Mouse (Mus musculus): ENCODE results near the gene Phkg1.
"Not testable (repeated sequence)": the region's sequence is repeated elsewhere in the genome, so short reads cannot be mapped to it uniquely, and the experiment has no call there.

Phkg1 gene

GRCm38 (mm10) chr5:129908242-129908965, 10.1 kb upstream of the Phkg1 start, which contains the start of gene Nupr1l:
Nupr1l (plus strand) TSS chr5:129908540.
- DNase-seq (ENCODE audit: low spot score in 2 of 2), result peak; percentile 86 to 93

GRCm38 (mm10) chr5:129907775-129908174, 9.4 kb upstream of the Phkg1 start:
- no peak for DNase-seq (ENCODE audit: low spot score in 2 of 2)

DNA sequence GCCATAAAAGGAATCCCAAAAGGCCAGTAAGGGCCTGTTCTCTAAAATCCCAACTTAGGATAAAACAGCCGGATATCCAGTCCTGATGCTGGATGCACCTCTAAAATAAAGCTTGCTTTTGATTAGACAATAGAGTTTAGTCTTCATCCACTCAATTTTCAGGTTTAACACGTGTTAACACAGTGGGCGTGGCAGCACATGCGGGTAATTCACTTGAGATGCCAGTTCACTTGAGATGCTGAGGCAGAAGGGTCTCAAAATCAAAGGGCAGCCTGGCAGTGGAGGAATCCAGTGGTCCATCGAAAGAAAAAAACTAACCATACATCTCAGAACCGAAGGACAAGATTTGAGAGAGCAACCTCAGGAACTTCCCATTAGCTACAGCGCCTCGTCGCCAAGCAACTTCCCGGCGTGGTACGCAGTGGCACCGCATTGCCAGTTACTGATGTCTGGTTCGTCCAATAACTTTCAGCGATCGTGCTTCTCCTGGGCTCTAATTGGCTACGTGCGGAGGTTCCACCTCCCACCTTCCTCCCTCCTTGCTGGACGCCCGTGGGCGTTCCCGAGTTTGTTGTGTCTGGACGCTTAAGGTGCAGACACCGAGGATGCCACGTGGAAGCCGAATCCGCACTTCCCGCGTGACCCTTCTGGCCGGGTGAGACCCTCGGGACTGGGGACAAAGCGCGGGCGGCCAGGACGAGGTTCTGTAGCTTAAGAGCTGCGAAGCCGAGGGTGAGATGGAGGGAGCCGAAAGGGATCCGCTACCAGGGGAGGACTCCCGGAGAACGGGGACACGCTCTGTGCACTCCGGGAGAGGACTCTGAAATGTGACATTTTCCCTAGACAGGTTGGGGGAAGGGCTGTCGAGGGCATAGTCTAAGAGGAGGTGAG, 2.9 kb downstream of the Phkg1 start, which contains the start of gene Zbed5:
Zbed5 (plus strand) TSS at position 526 of the 891 bp plus-strand sequence.
- peak; percentile 81 to 87 for DNase-seq (ENCODE audit: low spot score in 2 of 2)

DNA sequence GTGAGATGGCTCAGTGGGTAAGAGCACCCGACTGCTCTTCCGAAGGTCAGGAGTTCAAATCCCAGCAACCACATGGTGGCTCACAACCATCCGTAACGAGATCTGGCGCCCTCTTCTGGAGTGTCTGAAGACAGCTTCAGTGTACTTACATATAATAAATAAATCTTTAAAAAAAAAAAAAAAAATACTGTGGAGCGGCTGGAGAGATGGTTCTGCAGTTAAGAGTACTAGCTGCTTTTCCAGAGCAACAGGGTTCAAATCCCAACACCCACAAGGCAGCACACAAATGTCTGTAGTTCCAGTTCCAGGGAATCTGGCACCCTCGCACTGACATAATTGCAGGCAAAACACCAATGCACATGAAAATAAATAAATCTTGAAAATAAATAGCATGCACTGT, 8.0 kb downstream of the Phkg1 start:
- not testable (repeated sequence) for DNase-seq (ENCODE audit: low spot score in 2 of 2)

GRCm38 (mm10) chr5:129886911-129887636, 11.3 kb downstream of the Phkg1 start, which contains the start of gene Chchd2:
Chchd2 (minus strand) TSS chr5:129887470.
- DNase-seq (ENCODE audit: low spot score in 2 of 2), result peak; percentile 89 to 91

DNA sequence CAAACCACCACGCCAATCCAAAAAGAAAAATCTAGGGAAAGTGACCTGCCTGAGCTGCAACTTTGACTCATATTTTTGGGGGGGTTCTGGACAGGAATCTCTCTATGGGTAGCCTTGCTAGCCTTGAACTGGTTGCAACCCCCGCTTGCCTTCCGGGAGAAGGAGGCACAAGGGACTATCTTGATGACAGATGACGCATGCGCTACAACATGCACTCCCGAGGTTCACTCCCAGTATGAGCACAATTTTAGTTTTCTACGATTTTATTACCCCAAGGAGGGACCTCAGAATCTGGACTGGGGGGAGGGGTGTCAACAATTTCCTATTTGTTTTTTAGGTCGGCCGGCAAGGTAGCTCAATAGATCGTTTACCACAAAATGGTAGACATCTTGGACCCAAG, 12.1 kb downstream of the Phkg1 start:
- no peak for DNase-seq (ENCODE audit: low spot score in 2 of 2)

GRCm38 (mm10) chr5:129879888-129880287, 18.5 kb downstream of the Phkg1 start:
- no peak for DNase-seq (ENCODE audit: low spot score in 2 of 2)

GRCm38 (mm10) chr5:129878946-129879345, 19.4 kb downstream of the Phkg1 start:
- DNase-seq (ENCODE audit: low spot score in 2 of 2), result peak in 1 of 2 experiments; percentile 52

- no peak for DNase-seq (ENCODE audit: low spot score in 2 of 2)
These were observed 20.5 kb downstream of the Phkg1 start for GRCm38 (mm10) chr5:129877731-129878455.

- DNase-seq (ENCODE audit: low spot score in 2 of 2), result no peak
These were observed 23.3 kb downstream of the Phkg1 start for GRCm38 (mm10) chr5:129875098-129875497.

DNA sequence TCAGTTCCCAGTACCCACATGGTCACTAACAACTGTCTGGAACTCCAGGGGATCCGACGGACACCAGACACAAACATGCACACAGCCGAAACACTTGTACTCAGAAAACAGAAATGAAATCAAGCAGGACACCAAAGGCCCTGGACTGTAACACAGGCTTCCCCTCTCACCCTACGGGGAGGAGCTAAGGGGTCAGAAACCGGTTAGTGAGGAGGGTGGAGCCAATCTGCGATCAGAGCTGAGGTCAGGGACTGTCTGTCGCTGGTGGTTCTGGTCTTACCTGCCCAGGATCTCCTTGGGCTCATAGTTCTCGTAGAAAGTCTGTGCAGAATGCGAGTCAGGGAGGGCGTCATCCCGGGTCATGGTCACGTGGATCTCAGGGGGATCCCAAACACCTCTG, 24.4 kb downstream of the Phkg1 start:
- no peak for DNase-seq (ENCODE audit: low spot score in 2 of 2)

GRCm38 (mm10) chr5:129871238-129871637, 27.1 kb downstream of the Phkg1 start:
- DNase-seq (ENCODE audit: low spot score in 2 of 2), result no peak

- no peak for DNase-seq (ENCODE audit: low spot score in 2 of 2)
These were observed 28.9 kb downstream of the Phkg1 start for GRCm38 (mm10) chr5:129869238-129869995.

DNA sequence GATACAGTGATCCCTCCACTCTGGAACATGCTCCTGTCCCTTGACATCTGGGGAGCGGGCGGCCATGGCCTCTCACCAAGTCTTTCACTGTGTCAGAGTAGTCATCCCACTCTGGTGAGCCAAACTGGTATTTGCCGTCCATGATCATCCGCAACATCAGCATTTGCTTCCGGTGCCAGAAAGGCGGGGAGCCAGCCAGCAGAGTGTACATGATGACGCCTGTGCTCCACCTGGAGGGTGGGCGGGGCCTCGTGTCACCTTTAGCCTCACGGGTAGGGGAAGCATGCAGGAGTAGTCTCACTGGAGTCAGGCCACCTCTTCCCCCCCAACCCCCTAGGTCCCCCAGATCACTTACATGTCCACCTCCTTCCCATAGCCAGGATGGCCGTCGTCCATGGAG, 32.5 kb downstream of the Phkg1 start:
- no peak for DNase-seq (ENCODE audit: low spot score in 2 of 2)

GRCm38 (mm10) chr5:129864467-129864866, 33.9 kb downstream of the Phkg1 start:
- no peak for DNase-seq (ENCODE audit: low spot score in 2 of 2)

- no peak for DNase-seq (ENCODE audit: low spot score in 2 of 2)
These were observed 36.0 kb downstream of the Phkg1 start for GRCm38 (mm10) chr5:129862325-129862724.

GRCm38 (mm10) chr5:129856414-129856813, 41.9 kb downstream of the Phkg1 start:
- DNase-seq (ENCODE audit: low spot score in 2 of 2), result no peak

- no peak for DNase-seq (ENCODE audit: low spot score in 2 of 2)
These were observed 43.2 kb downstream of the Phkg1 start for GRCm38 (mm10) chr5:129855163-129855562.

DNA sequence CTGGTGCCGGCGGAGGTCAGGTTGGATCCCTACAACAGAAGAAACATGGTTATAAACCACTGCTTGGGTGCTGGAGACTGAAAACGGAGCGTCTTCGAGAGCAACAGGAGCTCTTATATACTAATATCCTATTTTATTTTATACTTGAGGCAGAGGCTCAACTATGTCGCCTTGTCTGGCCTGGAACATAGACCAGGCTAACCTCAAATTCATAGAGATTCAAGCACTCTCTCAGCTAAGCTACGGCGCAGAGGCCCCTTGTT, 50.9 kb downstream of the Phkg1 start:
- no peak for DNase-seq (ENCODE audit: low spot score in 2 of 2)

- peak; percentile 93 to 94 for DNase-seq (ENCODE audit: low spot score in 2 of 2)
These were observed 51.4 kb downstream of the Phkg1 start, which contains the start of gene Sumf2 for GRCm38 (mm10) chr5:129846752-129847557. Sumf2 (plus strand) TSS chr5:129846986.
